Mouse (Mus musculus) hindbrain, embryonic 15.5 days (tissue): ENCODE results near the gene Pbx1. TPM values are rescaled to one million over a fixed set of nuclear protein-coding genes. Genes with fewer than 3 reads are reported as not detected.

Experiments
- ATAC-seq: fragments of 200-750 bp; cut with Nextera tagmentation; 2 replicates; pipeline ENCODE4 v1.8.0; 2017; ENCODE audit warnings: low read depth, moderate number of reproducible peaks, moderate TSS enrichment; ENCODE audit not compliant: low FRiP score
- H3K27ac ChIP-seq: fragments of 300-500 bp; sonication (generic); replicated peaks from 2 replicates; pipeline ENCODE4 v1.5.1; 2015; ENCODE audit warnings: mild to moderate bottlenecking, inconsistent platforms
- H3K27me3 ChIP-seq: fragments of 300-500 bp; sonication (generic); 2 replicates; pipeline ENCODE4 v1.6.1; 2015; ENCODE audit warnings: control low read depth, inconsistent platforms
- H3K36me3 ChIP-seq: fragments of 300-500 bp; sonication (generic); 2 replicates; pipeline ENCODE4 v1.6.1; 2015; ENCODE audit warnings: control low read depth, inconsistent platforms
- H3K4me1 ChIP-seq: fragments of 300-500 bp; sonication (generic); replicated peaks from 2 replicates; pipeline ENCODE4 v1.6.1; 2015; ENCODE audit warnings: control low read depth, inconsistent platforms
- H3K4me2 ChIP-seq: fragments of 300-500 bp; sonication (generic); 2 replicates; pipeline ENCODE4 v1.6.1; 2015; ENCODE audit warnings: moderate library complexity, mild to moderate bottlenecking, inconsistent platforms
- H3K4me3 ChIP-seq: fragments of 300-500 bp; sonication (generic); 2 replicates; pipeline ENCODE4 v1.5.1; 2015; ENCODE audit warnings: mild to moderate bottlenecking, inconsistent platforms
- H3K9ac ChIP-seq: fragments of 300-500 bp; sonication (generic); 2 replicates; pipeline ENCODE4 v1.6.1; 2015; ENCODE audit warnings: inconsistent platforms
- H3K9me3 ChIP-seq: fragments of 300-500 bp; sonication (generic); 2 replicates; pipeline ENCODE4 v1.6.1; 2016; ENCODE audit warnings: control low read depth, inconsistent platforms
- WGBS: fragments of 180-500 bp; shearing (Covaris S2); methylation state at CpG from one replicate; pipeline ENCODE4 v1.1.7; 2015; 5-methylcytosine and 5-hydroxymethylcytosine counted together
- polyA plus RNA-seq: library from polyadenylated mRNA; unstranded; fragments of >200 nt; fragmentation: Nextera tagmentation; extraction: Ambion mirVana; gene quantifications from 2 replicates; pipeline ENCODE4 v1.2.1, GENCODE M21; 2015

The Pbx1 gene
- polyA plus RNA-seq, 1 experiment from 2014 or later: 44.2 TPM

- Histone ChIP-seq H3K36me3 (no peaks in the 10 kb centered on the region), H3K4me3 (no peak overlapping the region), H3K4me2 (no peak overlapping the region), H3K4me1 (0 out of 2 replicates have a peak, but pooled peaks cover 5% of the 10 kb centered on the region), H3K9ac (no peak overlapping the region), H3K9me3 (0 out of 2 replicates have a peak, but pooled peaks cover 4% of the 10 kb centered on the region), H3K27me3 (no peaks in the 10 kb centered on the region), H3K27ac (no peak overlapping the region)
- no peak for ATAC-seq
- WGBS: 92% methylated on average over 2 of the region's 2 CpGs
These were observed 333.3 kb downstream of the Pbx1 start for GRCm38 (mm10) chr1:168098806-168099205.

- no peaks in the 10 kb centered on the region for H3K36me3 ChIP-seq
- no peak overlapping the region for H3K9ac ChIP-seq
- no peaks in the 10 kb centered on the region for H3K27me3 ChIP-seq
- H3K27ac ChIP-seq: no peak overlapping the region
- H3K9me3 ChIP-seq: no peaks in the 10 kb centered on the region
- H3K4me1 ChIP-seq: 0 out of 2 replicates have a peak, but pooled peaks cover 11% of the 10 kb centered on the region
- H3K4me2 ChIP-seq: no peak overlapping the region
- no peak for ATAC-seq
- WGBS: 25% methylated on average over 4 of the region's 4 CpGs
- H3K4me3 ChIP-seq: no peak overlapping the region
These were observed 337.4 kb downstream of the Pbx1 start for GRCm38 (mm10) chr1:168094671-168095070.

- WGBS: 91% methylated on average over 2 of the region's 2 CpGs
- ATAC-seq: 0 out of 2 replicates have a peak, but pooled peaks have one; percentile 55
- H3K9ac ChIP-seq: no peak overlapping the region
- H3K4me2 ChIP-seq: no peak overlapping the region
- H3K27me3 ChIP-seq: no peaks in the 10 kb centered on the region
- no peak overlapping the region for H3K27ac ChIP-seq
- H3K9me3 ChIP-seq: no peaks in the 10 kb centered on the region
- H3K4me1 ChIP-seq: peaks cover 20% of the 10 kb centered on the region; the same call in 1 of the 2 replicates
- no peaks in the 10 kb centered on the region for H3K36me3 ChIP-seq
- H3K4me3 ChIP-seq: no peak overlapping the region
These were observed 339.0 kb downstream of the Pbx1 start for GRCm38 (mm10) chr1:168093044-168093443.

GRCm38 (mm10) chr1:168091627-168092026 lies 340.4 kb downstream of the Pbx1 start:
- Histone ChIP-seq H3K36me3 (no peaks in the 10 kb centered on the region), H3K27ac (no peak overlapping the region), H3K9me3 (no peaks in the 10 kb centered on the region), H3K4me2 (no peak overlapping the region), H3K4me3 (no peak overlapping the region), H3K27me3 (no peaks in the 10 kb centered on the region), H3K4me1 (peaks cover 20% of the 10 kb centered on the region; the same call in 1 of the 2 replicates), H3K9ac (no peak overlapping the region)
- 58% methylated on average over 4 of the region's 4 CpGs for WGBS
- ATAC-seq: no peak

- no peak overlapping the region for H3K9ac ChIP-seq
- H3K27me3 ChIP-seq: no peaks in the 10 kb centered on the region
- H3K27ac ChIP-seq: no peak overlapping the region
- no peaks in the 10 kb centered on the region for H3K36me3 ChIP-seq
- no peaks in the 10 kb centered on the region for H3K9me3 ChIP-seq
- H3K4me2 ChIP-seq: no peak overlapping the region
- no peak for ATAC-seq
- H3K4me1 ChIP-seq: peaks cover 14% of the 10 kb centered on the region; the same call in 1 of the 2 replicates
- WGBS: 62% methylated on average over 7 of the region's 7 CpGs
- H3K4me3 ChIP-seq: no peak overlapping the region
These were observed 343.4 kb downstream of the Pbx1 start for GRCm38 (mm10) chr1:168088680-168089079.

GRCm38 (mm10) chr1:168079394-168079767 lies 352.7 kb downstream of the Pbx1 start:
- Histone ChIP-seq H3K4me3 (no peak overlapping the region), H3K4me1 (no peaks in the 10 kb centered on the region), H3K27ac (no peak overlapping the region), H3K27me3 (no peaks in the 10 kb centered on the region), H3K4me2 (no peak overlapping the region), H3K36me3 (no peaks in the 10 kb centered on the region), H3K9ac (no peak overlapping the region), H3K9me3 (no peaks in the 10 kb centered on the region)
- WGBS: 93% methylated on average over 6 of the region's 6 CpGs
- no peak for ATAC-seq

GRCm38 (mm10) chr1:168078746-168079393 lies 353.2 kb downstream of the Pbx1 start:
- no peak overlapping the region for H3K4me3 ChIP-seq
- no peak overlapping the region for H3K4me2 ChIP-seq
- no peak overlapping the region for H3K27ac ChIP-seq
- no peaks in the 10 kb centered on the region for H3K4me1 ChIP-seq
- 75% methylated on average over 10 of the region's 10 CpGs for WGBS
- ATAC-seq: no peak
- no peaks in the 10 kb centered on the region for H3K36me3 ChIP-seq
- no peaks in the 10 kb centered on the region for H3K27me3 ChIP-seq
- H3K9me3 ChIP-seq: no peaks in the 10 kb centered on the region
- no peak overlapping the region for H3K9ac ChIP-seq

GRCm38 (mm10) chr1:168071974-168072373 lies 360.1 kb downstream of the Pbx1 start:
- H3K36me3 ChIP-seq: no peaks in the 10 kb centered on the region
- H3K4me1 ChIP-seq: peaks cover 5% of the 10 kb centered on the region
- H3K9ac ChIP-seq: no peak overlapping the region
- no peak overlapping the region for H3K4me2 ChIP-seq
- ATAC-seq: no peak
- no peaks in the 10 kb centered on the region for H3K9me3 ChIP-seq
- H3K27ac ChIP-seq: no peak overlapping the region
- 46% methylated on average over 5 of the region's 5 CpGs for WGBS
- no peak overlapping the region for H3K4me3 ChIP-seq
- no peaks in the 10 kb centered on the region for H3K27me3 ChIP-seq

- no peak overlapping the region for H3K4me3 ChIP-seq
- no peak overlapping the region for H3K27ac ChIP-seq
- no peak overlapping the region for H3K4me2 ChIP-seq
- peaks cover 18% of the 10 kb centered on the region for H3K4me1 ChIP-seq
- H3K9me3 ChIP-seq: no peaks in the 10 kb centered on the region
- H3K27me3 ChIP-seq: no peaks in the 10 kb centered on the region
- H3K9ac ChIP-seq: no peak overlapping the region
- 92% methylated on average over 6 of the region's 6 CpGs for WGBS
- no peak for ATAC-seq
- H3K36me3 ChIP-seq: no peaks in the 10 kb centered on the region
These were observed 361.7 kb downstream of the Pbx1 start for GRCm38 (mm10) chr1:168070273-168070910.

GRCm38 (mm10) chr1:168069740-168070139 lies 362.3 kb downstream of the Pbx1 start:
- H3K4me1 ChIP-seq: peaks cover 18% of the 10 kb centered on the region
- H3K9ac ChIP-seq: no peak overlapping the region
- no peak overlapping the region for H3K27ac ChIP-seq
- no peak for ATAC-seq
- H3K4me2 ChIP-seq: no peak overlapping the region
- no peak overlapping the region for H3K4me3 ChIP-seq
- 72% methylated on average over 5 of the region's 5 CpGs for WGBS
- H3K9me3 ChIP-seq: no peaks in the 10 kb centered on the region
- no peaks in the 10 kb centered on the region for H3K36me3 ChIP-seq
- H3K27me3 ChIP-seq: no peaks in the 10 kb centered on the region
